Mouse (Mus musculus): ENCODE results near the gene Kcna10. TPM values are rescaled to one million over a fixed set of nuclear protein-coding genes. Genes with fewer than 3 reads are reported as not detected.

Kcna10 gene
- polyA plus RNA-seq, 1 experiment: not detected

GRCm38 (mm10) chr3:107201310-107202180 lies 18.7 kb downstream of the Kcna10 start:
- 51% methylated on average over 9 of the region's 9 CpGs for WGBS

GRCm38 (mm10) chr3:107204413-107204812 lies 21.6 kb downstream of the Kcna10 start:
- WGBS: 84% methylated on average over 3 of the region's 3 CpGs

More at GRCm38 (mm10) chr3:107201310-107202180, 18.7 kb downstream of the Kcna10 start:
- Histone ChIP-seq H3K27me3 (ENCODE audit: control insufficient read depth, insufficient read depth, low read length) (no peaks in the 10 kb centered on the region), H3K4me3 (ENCODE audit: low read depth, low read length) (no peak overlapping the region), H3K4me1 (ENCODE audit: control insufficient read depth, insufficient read depth, insufficient read length, low read length) (peaks cover 3% of the 10 kb centered on the region; the same call in 1 of the 2 replicates), H3K27ac (ENCODE audit: insufficient read depth, low read depth, low read length) (no peak overlapping the region), H3K36me3 (ENCODE audit: control insufficient read depth, insufficient read depth, low read length) (no peaks in the 10 kb centered on the region)
- no peak for TF ChIP-seq CTCF (IDR thresholded peaks at IDR 0.05; ENCODE audit: extremely low read depth, insufficient read length, insufficient replicate concordance, low read depth, low read length)
- TF ChIP-seq POLR2A (IDR thresholded peaks at IDR 0.05; ENCODE audit: low read depth, low read length): no peak

GRCm38 (mm10) chr3:107205170-107205569 lies 22.3 kb downstream of the Kcna10 start:
- Histone ChIP-seq H3K27ac (ENCODE audit: insufficient read depth, low read depth, low read length) (no peak overlapping the region), H3K27me3 (ENCODE audit: control insufficient read depth, insufficient read depth, low read length) (no peaks in the 10 kb centered on the region), H3K4me1 (ENCODE audit: control insufficient read depth, insufficient read depth, insufficient read length, low read length) (peaks cover 3% of the 10 kb centered on the region; the same call in 1 of the 2 replicates), H3K36me3 (ENCODE audit: control insufficient read depth, insufficient read depth, low read length) (no peaks in the 10 kb centered on the region), H3K4me3 (ENCODE audit: low read depth, low read length) (no peak overlapping the region)
- TF ChIP-seq CTCF (IDR thresholded peaks at IDR 0.05; ENCODE audit: extremely low read depth, insufficient read length, insufficient replicate concordance, low read depth, low read length): no peak
- TF ChIP-seq POLR2A (IDR thresholded peaks at IDR 0.05; ENCODE audit: low read depth, low read length): no peak

More at GRCm38 (mm10) chr3:107204413-107204812, 21.6 kb downstream of the Kcna10 start:
- Histone ChIP-seq H3K36me3 (ENCODE audit: control insufficient read depth, insufficient read depth, low read length) (no peaks in the 10 kb centered on the region), H3K4me1 (ENCODE audit: control insufficient read depth, insufficient read depth, insufficient read length, low read length) (peaks cover 3% of the 10 kb centered on the region; the same call in 1 of the 2 replicates), H3K27ac (ENCODE audit: insufficient read depth, low read depth, low read length) (no peak overlapping the region), H3K4me3 (ENCODE audit: low read depth, low read length) (no peak overlapping the region), H3K27me3 (ENCODE audit: control insufficient read depth, insufficient read depth, low read length) (no peaks in the 10 kb centered on the region)
- TF ChIP-seq POLR2A (IDR thresholded peaks at IDR 0.05; ENCODE audit: low read depth, low read length) (no peak), CTCF (IDR thresholded peaks at IDR 0.05; ENCODE audit: extremely low read depth, insufficient read length, insufficient replicate concordance, low read depth, low read length) (no peak)

GRCm38 (mm10) chr3:107205994-107206393 lies 23.1 kb downstream of the Kcna10 start:
- WGBS: 4% methylated on average over 4 of the region's 4 CpGs

GRCm38 (mm10) chr3:107206490-107207150 lies 23.8 kb downstream of the Kcna10 start:
- Histone ChIP-seq H3K36me3 (ENCODE audit: control insufficient read depth, insufficient read depth, low read length) (no peaks in the 10 kb centered on the region), H3K27me3 (ENCODE audit: control insufficient read depth, insufficient read depth, low read length) (no peaks in the 10 kb centered on the region), H3K4me1 (ENCODE audit: control insufficient read depth, insufficient read depth, insufficient read length, low read length) (peaks cover 3% of the 10 kb centered on the region; the same call in 1 of the 2 replicates), H3K27ac (ENCODE audit: insufficient read depth, low read depth, low read length) (no peak overlapping the region), H3K4me3 (ENCODE audit: low read depth, low read length) (no peak overlapping the region)
- TF ChIP-seq CTCF (IDR thresholded peaks at IDR 0.05; ENCODE audit: extremely low read depth, insufficient read length, insufficient replicate concordance, low read depth, low read length) (no peak), POLR2A (IDR thresholded peaks at IDR 0.05; ENCODE audit: low read depth, low read length) (no peak)
- 21% methylated on average over 4 of the region's 4 CpGs for WGBS

More at GRCm38 (mm10) chr3:107205994-107206393, 23.1 kb downstream of the Kcna10 start:
- Histone ChIP-seq H3K36me3 (ENCODE audit: control insufficient read depth, insufficient read depth, low read length) (no peaks in the 10 kb centered on the region), H3K27me3 (ENCODE audit: control insufficient read depth, insufficient read depth, low read length) (no peaks in the 10 kb centered on the region), H3K4me1 (ENCODE audit: control insufficient read depth, insufficient read depth, insufficient read length, low read length) (peaks cover 3% of the 10 kb centered on the region; the same call in 1 of the 2 replicates), H3K27ac (ENCODE audit: insufficient read depth, low read depth, low read length) (no peak overlapping the region), H3K4me3 (ENCODE audit: low read depth, low read length) (no peak overlapping the region)
- no peak for TF ChIP-seq POLR2A (IDR thresholded peaks at IDR 0.05; ENCODE audit: low read depth, low read length)
- TF ChIP-seq CTCF (IDR thresholded peaks at IDR 0.05; ENCODE audit: extremely low read depth, insufficient read length, insufficient replicate concordance, low read depth, low read length): peak; percentile 88; the same call in 1 of the 2 replicates

- H3K4me1 ChIP-seq (ENCODE audit: control insufficient read depth, insufficient read depth, insufficient read length, low read length): peaks cover 3% of the 10 kb centered on the region; the same call in 1 of the 2 replicates
- no peak overlapping the region for H3K4me3 ChIP-seq (ENCODE audit: low read depth, low read length)
- H3K36me3 ChIP-seq (ENCODE audit: control insufficient read depth, insufficient read depth, low read length): no peaks in the 10 kb centered on the region
- 73% methylated on average over 7 of the region's 7 CpGs for WGBS
- no peak for TF ChIP-seq POLR2A (IDR thresholded peaks at IDR 0.05; ENCODE audit: low read depth, low read length)
- TF ChIP-seq CTCF (IDR thresholded peaks at IDR 0.05; ENCODE audit: extremely low read depth, insufficient read length, insufficient replicate concordance, low read depth, low read length): no peak
- H3K27me3 ChIP-seq (ENCODE audit: control insufficient read depth, insufficient read depth, low read length): no peaks in the 10 kb centered on the region
- H3K27ac ChIP-seq (ENCODE audit: insufficient read depth, low read depth, low read length): no peak overlapping the region
These were observed 24.9 kb downstream of the Kcna10 start for GRCm38 (mm10) chr3:107207625-107208253.

Data from small intestine, adult 2 months (tissue).